Mouse (Mus musculus) olfactory bulb, adult 2 months (tissue): ENCODE measurements around the gene Igfbpl1. TPM values are rescaled to one million over a fixed set of nuclear protein-coding genes. Genes with fewer than 3 reads are reported as not detected.

ENCODE experiments used
- H3K27ac ChIP-seq: fragments of 200-500 bp; 2 replicates; pipeline ENCODE4 v1.5.1; 2012; ENCODE audit warnings: low read depth, low read length; ENCODE audit not compliant: insufficient read depth
- H3K4me1 ChIP-seq: fragments of 200-500 bp; 2 replicates; pipeline ENCODE4 v1.6.1; 2012; ENCODE audit warnings: low read length; ENCODE audit not compliant: control insufficient read depth, insufficient read depth
- H3K4me3 ChIP-seq: fragments of 200-500 bp; 2 replicates; pipeline ENCODE4 v1.5.1; 2012; ENCODE audit warnings: mild to moderate bottlenecking, low read depth, low read length, moderate library complexity; ENCODE audit not compliant: insufficient read depth
- CTCF ChIP-seq: fragments of 200-500 bp; IDR thresholded peaks from 2 replicates; pipeline ENCODE4 v1.5.1; 2012; ENCODE audit warnings: low read depth, mild to moderate bottlenecking, low read length, moderate library complexity; ENCODE audit not compliant: insufficient read depth
- POLR2A ChIP-seq: fragments of 200-500 bp; IDR thresholded peaks from 2 replicates; pipeline ENCODE4 v1.6.1; 2012; ENCODE audit warnings: mild to moderate bottlenecking, low read depth, low read length, moderate library complexity; ENCODE audit not compliant: insufficient read depth
- whole genome bisulfite sequencing: fragments of 180-500 bp; shearing (Covaris S2); methylation state at CpG from one replicate; pipeline ENCODE4 v1.1.7; 2018; 5-methylcytosine and 5-hydroxymethylcytosine counted together
- polyA plus RNA-seq: library from polyadenylated mRNA; stranded (reverse); fragments of >200 nt; gene quantifications from 2 replicates; pipeline ENCODE4 v1.2.4, GENCODE M21; 2012; ENCODE audit warnings: low replicate concordance; ENCODE audit not compliant: missing spikeins, insufficient read depth, insufficient read length

Gene Igfbpl1
- polyA plus RNA-seq, 1 experiment, result not detected

GRCm38 (mm10) chr4:45766774-45767173, 59.9 kb downstream of the Igfbpl1 start:
- no peak overlapping the region for H3K4me3 ChIP-seq
- H3K4me1 ChIP-seq, result peaks cover 55% of the 10 kb centered on the region
- no peak for TF ChIP-seq POLR2A
- no peak for TF ChIP-seq CTCF
- 90% methylated on average over 7 of the region's 7 CpGs for WGBS
- no peak overlapping the region for H3K27ac ChIP-seq

- WGBS, result 9% methylated on average over 15 of the region's 18 CpGs
- TF ChIP-seq POLR2A, result no peak
- TF ChIP-seq CTCF, result no peak
- peaks cover 55% of the 10 kb centered on the region for H3K4me1 ChIP-seq
- no peak overlapping the region for H3K4me3 ChIP-seq
- peak overlapping the region; percentile 9; the same call in 1 of the 2 replicates for H3K27ac ChIP-seq
These were observed 61.0 kb downstream of the Igfbpl1 start for GRCm38 (mm10) chr4:45765565-45766201.

GRCm38 (mm10) chr4:45765121-45765564, 61.6 kb downstream of the Igfbpl1 start:
- Histone ChIP-seq H3K4me1 (peaks cover 50% of the 10 kb centered on the region), H3K4me3 (no peak overlapping the region), H3K27ac (peak overlapping the region; percentile 9; the same call in 1 of the 2 replicates)
- 10% methylated on average over 16 of the region's 16 CpGs for WGBS
- TF ChIP-seq POLR2A (no peak), CTCF (no peak)

- WGBS, result 33% methylated on average over 10 of the region's 10 CpGs
- peaks cover 53% of the 10 kb centered on the region for H3K4me1 ChIP-seq
These were observed 62.6 kb downstream of the Igfbpl1 start for GRCm38 (mm10) chr4:45764141-45764494.

GRCm38 (mm10) chr4:45763288-45764140, 63.2 kb downstream of the Igfbpl1 start:
- H3K4me3 ChIP-seq, result no peak overlapping the region
- H3K4me1 ChIP-seq, result peaks cover 48% of the 10 kb centered on the region
- 16% methylated on average over 18 of the region's 18 CpGs for WGBS
- peak overlapping the region; percentile 76 for H3K27ac ChIP-seq
- TF ChIP-seq CTCF (no peak), POLR2A (no peak)

More at GRCm38 (mm10) chr4:45764141-45764494, 62.6 kb downstream of the Igfbpl1 start:
- no peak for TF ChIP-seq CTCF
- no peak for TF ChIP-seq POLR2A
- Histone ChIP-seq H3K4me3 (no peak overlapping the region), H3K27ac (peak overlapping the region; percentile 76)

- H3K4me1 ChIP-seq, result peaks cover 41% of the 10 kb centered on the region
- H3K27ac ChIP-seq, result no peak overlapping the region
- WGBS, result 90% methylated on average over 4 of the region's 4 CpGs
- no peak overlapping the region for H3K4me3 ChIP-seq
- no peak for TF ChIP-seq CTCF
- TF ChIP-seq POLR2A, result no peak
These were observed 64.1 kb downstream of the Igfbpl1 start for GRCm38 (mm10) chr4:45762600-45762999.

Other genes with a start within 250 kb of the Igfbpl1 start
- gene Aldh1b1, start 27.9 kb downstream of the Igfbpl1 start, polyA plus RNA-seq, result not detected in 2 replicates
- gene Stra6l, start 21.7 kb upstream of the Igfbpl1 start, polyA plus RNA-seq, result not detected in 2 replicates
- not detected in 2 replicates for gene Ccdc180, start 63.4 kb upstream of the Igfbpl1 start, polyA plus RNA-seq
- gene Tdrd7, start 138.4 kb upstream of the Igfbpl1 start, polyA plus RNA-seq, result not detected in 2 replicates
- not detected in 2 replicates for gene Tmod1, start 212.0 kb upstream of the Igfbpl1 start, polyA plus RNA-seq